8 mouse cellular contexts compared by ENCODE assay signal in the genomic region with DNA sequence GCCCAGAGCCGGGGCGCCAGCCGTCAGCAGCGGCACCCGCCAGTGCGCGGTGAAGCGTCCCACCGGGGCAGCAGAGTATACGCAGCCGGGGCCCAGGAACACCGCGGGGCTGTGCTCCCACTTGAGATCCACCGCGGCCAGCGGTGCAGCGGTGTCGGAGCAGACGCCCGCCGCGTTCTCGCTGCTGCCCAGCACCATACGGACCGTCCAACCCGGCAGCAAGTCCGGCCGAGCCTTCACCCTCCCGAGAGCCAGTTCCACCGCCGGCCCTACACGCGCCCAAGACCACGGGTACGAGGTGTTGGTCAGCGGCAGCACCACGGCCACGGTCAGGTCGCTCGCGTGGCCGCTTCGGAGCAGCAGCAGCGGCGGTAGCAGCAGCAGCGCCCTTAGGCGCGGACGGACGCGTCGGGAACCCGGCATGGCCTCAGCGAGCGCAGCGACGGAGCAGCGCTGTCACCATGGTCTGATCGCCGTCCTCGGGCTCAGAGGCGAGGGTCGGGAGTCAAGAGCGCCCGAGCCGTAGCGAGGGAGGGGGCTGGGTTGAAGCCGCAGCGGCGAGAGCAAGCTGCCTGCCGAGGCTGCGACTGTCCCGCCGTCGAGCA. TPM values are rescaled to one million over a fixed set of nuclear protein-coding genes. Genes with fewer than 3 reads are reported as not detected.
DNase-seq lines count a peak whose midpoint lies in the region; ATAC-seq and TF ChIP-seq lines count a peak whose summit lies in the region.

No protein-coding gene starts in this region.

- H3K9ac ChIP-seq in heart, embryonic 12.5 days: peak overlapping the region; percentile 73
- peak overlapping the region; percentile 58 for H3K9ac ChIP-seq in stomach, postnatal 0 days (ENCODE audit: low read length)

- peak; percentile 12 for ATAC-seq in heart, embryonic 12.5 days (ENCODE audit: insufficient number of reproducible peaks, low FRiP score)
- ATAC-seq in megakaryocyte-erythroid progenitor cell, adult 5-6 weeks (replicated peaks; ENCODE audit: low FRiP score, low TSS enrichment, poor library complexity, severe bottlenecking): peak; percentile 13; the same call in 1 of the 2 replicates
- ATAC-seq in stomach, postnatal 0 days (ENCODE audit: low FRiP score, low TSS enrichment): peak; percentile 36

- H3K36me3 ChIP-seq in heart, embryonic 12.5 days: no peaks in the 10 kb centered on the region
- H3K36me3 ChIP-seq in stomach, postnatal 0 days (ENCODE audit: control insufficient read depth, insufficient read depth, low read length): no peaks in the 10 kb centered on the region

- H3K4me2 ChIP-seq in heart, embryonic 12.5 days: peak overlapping the region; percentile 95
- peak overlapping the region; percentile 83 for H3K4me2 ChIP-seq in stomach, postnatal 0 days (replicated peaks; ENCODE audit: low read depth)

- no peaks in the 10 kb centered on the region for H3K9me3 ChIP-seq in heart, embryonic 12.5 days (replicated peaks)
- no peaks in the 10 kb centered on the region for H3K9me3 ChIP-seq in stomach, postnatal 0 days (ENCODE audit: control insufficient read depth, low read length)

- 1% methylated on average over 75 of the region's 75 CpGs for WGBS in heart, embryonic 12.5 days
- under 1% methylated on average over 65 of the region's 75 CpGs for WGBS in stomach, postnatal 0 days

- no peak overlapping the region for H3K27ac ChIP-seq in bone marrow macrophage, adult 2 months (ENCODE audit: insufficient read depth, low read depth, low read length)
- no peak overlapping the region; the same call in 1 of the 2 replicates for H3K27ac ChIP-seq in heart, embryonic 12.5 days (ENCODE audit: poor library complexity, severe bottlenecking)
- 0 out of 2 replicates have a peak overlapping the region, but pooled peaks have one; percentile 24 for H3K27ac ChIP-seq in stomach, postnatal 0 days (replicated peaks)

- H3K27me3 ChIP-seq in heart, embryonic 12.5 days (replicated peaks): peaks cover 48% of the 10 kb centered on the region
- no peaks in the 10 kb centered on the region for H3K27me3 ChIP-seq in stomach, postnatal 0 days (ENCODE audit: control insufficient read depth, insufficient read depth, low read length)

- TF ChIP-seq EP300 in stomach, postnatal 0 days (optimal IDR thresholded peaks at IDR 0.05): no peak

- peak overlapping the region; percentile 57 for H3K4me3 ChIP-seq in bone marrow macrophage, adult 2 months (ENCODE audit: insufficient read depth, low read length)
- peak overlapping the region; percentile 50 for H3K4me3 ChIP-seq in heart, embryonic 12.5 days
- H3K4me3 ChIP-seq in stomach, postnatal 0 days (ENCODE audit: low read depth, low read length): peak overlapping the region; percentile 54

- TF ChIP-seq CTCF in bone marrow macrophage, adult 2 months (IDR thresholded peaks at IDR 0.05; ENCODE audit: low read depth, low read length): no peak
- no peak for TF ChIP-seq CTCF in stomach, postnatal 0 days (IDR thresholded peaks at IDR 0.05; ENCODE audit: low read depth)

- DNase-seq in layer of hippocampus, postnatal 10 days (ENCODE audit: low spot score in 2 of 2): peak; percentile 34 to 44
- no peak for DNase-seq in layer of hippocampus, postnatal 36 days
- peak; percentile 54 for DNase-seq in kidney, postnatal 10 days
- peak; percentile 44 for DNase-seq in stomach, postnatal 0 days (ENCODE audit: low spot score)
- no peak for DNase-seq in right cerebral cortex, adult 2 months (ENCODE audit: low spot score in 2 of 2)

- H3K4me1 ChIP-seq in bone marrow macrophage, adult 2 months (ENCODE audit: control insufficient read depth, insufficient read depth, low read length): peaks cover 5% of the 10 kb centered on the region
- H3K4me1 ChIP-seq in heart, embryonic 12.5 days (replicated peaks): peaks cover 23% of the 10 kb centered on the region
- no peaks in the 10 kb centered on the region for H3K4me1 ChIP-seq in stomach, postnatal 0 days (replicated peaks; ENCODE audit: control insufficient read depth, insufficient read depth)

- no peak for TF ChIP-seq POLR2A in bone marrow macrophage, adult 2 months (IDR thresholded peaks at IDR 0.05; ENCODE audit: borderline replicate concordance, low read depth, low read length)

RNA-seq across cellular contexts. Expression of a gene that starts 0.5 kb away (rescaled TPM):
- 1 to 10 TPM; 5.2 to 6.6 TPM for total RNA-seq in layer of hippocampus, postnatal 10 days (2021)
- total RNA-seq in layer of hippocampus, postnatal 36 days (2021): 1 to 10 TPM; 4.6 to 6.1 TPM
- polyA plus RNA-seq in bone marrow macrophage, adult 2 months (2012; ENCODE audit: insufficient read depth, insufficient read length, missing spikeins): 0.17 and 0.89 TPM in 2 replicates
- polyA plus RNA-seq in heart, embryonic 12.5 days (2016; fragmentation: Nextera tagmentation; extraction: Ambion mirVana): 8.2 and 8.9 TPM in 2 replicates
- 0.22 TPM in 1 of 2 replicates, not detected in the other for total RNA-seq in megakaryocyte-erythroid progenitor cell, adult 5-6 weeks (2014; fragmentation: Nextera tagmentation)
- not detected in 2 replicates for total RNA-seq in megakaryocyte-erythroid progenitor cell, adult 5-6 weeks (2017)
- polyA plus RNA-seq in stomach, postnatal 0 days (2015; fragmentation: Nextera tagmentation; extraction: Ambion mirVana): 3.0 and 3.6 TPM in 2 replicates

RNA-seq across cellular contexts. Expression of a gene that starts 10.7 kb away (rescaled TPM):
- total RNA-seq in layer of hippocampus, postnatal 10 days (2021): 100 to 1,000 TPM; 107 to 109 TPM
- total RNA-seq in layer of hippocampus, postnatal 36 days (2021): 10 to 100 TPM; 83.0 to 83.8 TPM
- polyA plus RNA-seq in bone marrow macrophage, adult 2 months (2012; ENCODE audit: insufficient read depth, insufficient read length, missing spikeins): 29.3 and 29.8 TPM in 2 replicates
- 135 and 137 TPM in 2 replicates for polyA plus RNA-seq in heart, embryonic 12.5 days (2016; fragmentation: Nextera tagmentation; extraction: Ambion mirVana)
- total RNA-seq in megakaryocyte-erythroid progenitor cell, adult 5-6 weeks (2014; fragmentation: Nextera tagmentation): 113 and 117 TPM in 2 replicates
- total RNA-seq in megakaryocyte-erythroid progenitor cell, adult 5-6 weeks (2017): 236 and 240 TPM in 2 replicates
- polyA plus RNA-seq in stomach, postnatal 0 days (2015; fragmentation: Nextera tagmentation; extraction: Ambion mirVana): 55.9 and 57.6 TPM in 2 replicates

RNA-seq across cellular contexts. Expression of a gene that starts 25.6 kb away (rescaled TPM):
- 10 to 100 TPM; 43.8 to 46.3 TPM for total RNA-seq in layer of hippocampus, postnatal 10 days (2021)
- total RNA-seq in layer of hippocampus, postnatal 36 days (2021): 10 to 100 TPM; 49.8 to 50.8 TPM
- polyA plus RNA-seq in bone marrow macrophage, adult 2 months (2012; ENCODE audit: insufficient read depth, insufficient read length, missing spikeins): 96.6 and 101 TPM in 2 replicates
- 72.9 and 75.3 TPM in 2 replicates for polyA plus RNA-seq in heart, embryonic 12.5 days (2016; fragmentation: Nextera tagmentation; extraction: Ambion mirVana)
- 37.0 and 38.1 TPM in 2 replicates for total RNA-seq in megakaryocyte-erythroid progenitor cell, adult 5-6 weeks (2014; fragmentation: Nextera tagmentation)
- total RNA-seq in megakaryocyte-erythroid progenitor cell, adult 5-6 weeks (2017): 19.5 and 48.6 TPM in 2 replicates
- 63.4 and 68.2 TPM in 2 replicates for polyA plus RNA-seq in stomach, postnatal 0 days (2015; fragmentation: Nextera tagmentation; extraction: Ambion mirVana)

RNA-seq across cellular contexts. Expression of a gene that starts 31.8 kb away (rescaled TPM):
- 10 to 100 TPM; 59.6 to 61.2 TPM for total RNA-seq in layer of hippocampus, postnatal 10 days (2021)
- total RNA-seq in layer of hippocampus, postnatal 36 days (2021): 10 to 100 TPM; 78.2 to 80.4 TPM
- polyA plus RNA-seq in bone marrow macrophage, adult 2 months (2012; ENCODE audit: insufficient read depth, insufficient read length, missing spikeins): 18.9 and 20.4 TPM in 2 replicates
- polyA plus RNA-seq in heart, embryonic 12.5 days (2016; fragmentation: Nextera tagmentation; extraction: Ambion mirVana): 31.1 and 32.2 TPM in 2 replicates
- total RNA-seq in megakaryocyte-erythroid progenitor cell, adult 5-6 weeks (2014; fragmentation: Nextera tagmentation): 39.0 and 39.3 TPM in 2 replicates
- 16.4 and 23.2 TPM in 2 replicates for total RNA-seq in megakaryocyte-erythroid progenitor cell, adult 5-6 weeks (2017)
- 9.2 and 9.7 TPM in 2 replicates for polyA plus RNA-seq in stomach, postnatal 0 days (2015; fragmentation: Nextera tagmentation; extraction: Ambion mirVana)

RNA-seq across cellular contexts. Expression of a gene that starts 44.1 kb away (rescaled TPM):
- total RNA-seq in layer of hippocampus, postnatal 10 days (2021): 100 to 1,000 TPM; 173 to 189 TPM
- 100 to 1,000 TPM; 145 to 152 TPM for total RNA-seq in layer of hippocampus, postnatal 36 days (2021)
- 56.9 and 59.9 TPM in 2 replicates for polyA plus RNA-seq in bone marrow macrophage, adult 2 months (2012; ENCODE audit: insufficient read depth, insufficient read length, missing spikeins)
- 113 and 114 TPM in 2 replicates for polyA plus RNA-seq in heart, embryonic 12.5 days (2016; fragmentation: Nextera tagmentation; extraction: Ambion mirVana)
- total RNA-seq in megakaryocyte-erythroid progenitor cell, adult 5-6 weeks (2014; fragmentation: Nextera tagmentation): 122 and 154 TPM in 2 replicates
- 118 and 119 TPM in 2 replicates for total RNA-seq in megakaryocyte-erythroid progenitor cell, adult 5-6 weeks (2017)
- 72.2 and 74.2 TPM in 2 replicates for polyA plus RNA-seq in stomach, postnatal 0 days (2015; fragmentation: Nextera tagmentation; extraction: Ambion mirVana)

Comparison
In these comparisons a context has a peak if more than half of its experiments do, and no peak if none do; other contexts are left out.
1. DNase-seq: peak in layer of hippocampus, postnatal 10 days (2 of 2), kidney, postnatal 10 days (single experiment) and stomach, postnatal 0 days (single experiment); none in layer of hippocampus, postnatal 36 days (0 of 2) and right cerebral cortex, adult 2 months (0 of 2).
2. RNA of a gene that starts 0.5 kb away (total RNA-seq): 5.2 to 6.6 TPM in layer of hippocampus, postnatal 10 days and 4.6 to 6.1 TPM in layer of hippocampus, postnatal 36 days; 0.22 TPM in megakaryocyte-erythroid progenitor cell, adult 5-6 weeks; every median in the first group is over 4 times any median in the second.
3. Peak in every context shown above with its lines, with median percentiles within 50 percentile points of each other: H3K4me3 ChIP-seq and ATAC-seq.